In the genomic region with DNA sequence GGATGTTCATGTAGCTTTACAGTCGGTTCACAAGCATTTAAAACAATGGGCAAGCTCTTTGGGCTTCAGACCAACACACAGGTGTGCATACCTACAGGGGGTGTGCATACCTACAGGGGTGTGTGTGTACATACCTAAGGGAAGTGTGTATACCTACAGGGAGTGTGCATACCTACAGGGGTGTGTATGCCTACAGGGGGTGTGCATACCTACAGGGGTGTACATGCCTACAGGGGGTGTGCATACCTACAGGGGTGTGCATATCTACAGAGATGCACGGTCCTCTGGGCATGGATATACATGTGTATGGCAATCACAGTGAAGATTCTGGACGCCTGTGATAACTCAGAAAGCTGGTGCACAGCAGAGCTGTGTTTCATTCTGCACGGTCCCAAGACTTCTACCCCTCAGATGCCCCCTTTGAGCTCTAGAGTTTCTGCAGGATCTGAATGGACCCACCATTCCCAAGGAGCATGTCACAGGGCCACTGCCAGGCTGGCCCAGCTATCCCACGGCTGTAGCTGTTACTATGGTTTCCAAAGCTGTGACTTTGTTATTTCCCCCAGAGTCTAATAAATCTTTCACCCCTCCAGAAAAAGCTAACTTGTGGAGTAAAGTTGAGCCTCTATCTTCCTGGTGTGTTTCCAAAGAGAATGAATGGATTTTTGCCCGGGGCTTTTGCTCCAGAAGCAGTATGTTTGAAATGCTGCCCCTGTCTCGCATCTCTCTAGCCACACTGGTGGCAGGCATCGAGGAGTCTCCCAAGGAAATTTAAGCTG, we compare ENCODE assay signal across 27 mouse cellular contexts. TPM values are rescaled to one million over a fixed set of nuclear protein-coding genes. Genes with fewer than 3 reads are reported as not detected.
DNase-seq lines count a peak whose midpoint lies in the region; ATAC-seq and TF ChIP-seq lines count a peak whose summit lies in the region.
"Had no signal": no experiment of that assay in that cellular context is flagged by ENCODE, and none has a peak within 500 bp of the region (broad histone marks: within the 10 kb centered on the region; RNA-seq: fewer than 3 reads in every experiment).

No protein-coding gene starts in this region.

- no peak overlapping the region for H3K4me3 ChIP-seq in hindbrain, embryonic 15.5 days
- H3K4me3 ChIP-seq in hindbrain, embryonic 11.5 days (ENCODE audit: low read depth, low read length): no peak overlapping the region
- no peak overlapping the region for H3K4me3 ChIP-seq in layer of hippocampus, adult 2 months
- H3K4me3 ChIP-seq in neural tube, embryonic 11.5 days (ENCODE audit: low read depth, low read length): no peak overlapping the region
- H3K4me3 ChIP-seq in stomach, postnatal 0 days (ENCODE audit: low read depth, low read length): no peak overlapping the region
- H3K4me3 ChIP-seq: forebrain, embryonic 10.5 days; heart, embryonic 13.5 days; liver, embryonic 12.5 days had no signal

- DNase-seq in hindbrain, embryonic 11.5 days (ENCODE audit: low spot score): no peak
- no peak for DNase-seq in layer of hippocampus, adult 2 months (ENCODE audit: low spot score in 2 of 2)
- no peak for DNase-seq in layer of hippocampus, adult 8-10 months (ENCODE audit: low spot score in 2 of 2)
- no peak for DNase-seq in neural tube, embryonic 11.5 days (ENCODE audit: low spot score)
- no peak for DNase-seq in neural tube, embryonic 10.5 days (ENCODE audit: extremely low spot score, low spot score)
- DNase-seq in stomach, postnatal 0 days (ENCODE audit: low spot score): no peak
- no peak for DNase-seq in heart, postnatal 4 days
- DNase-seq: adrenal gland, adult 2 months; B cell, adult 2 months; cerebellum, adult 11 months; cerebellum, adult 9-11 months; gastrocnemius, postnatal 25 days; heart, postnatal 36 days; kidney, adult 18-20 months; kidney, postnatal 36 days; lung, adult 18-20 months; lung, postnatal 14 days; thymus, adult 2 months; thymus, postnatal 4 days had no signal

- no peak overlapping the region for H3K9ac ChIP-seq in hindbrain, embryonic 15.5 days
- H3K9ac ChIP-seq in hindbrain, embryonic 11.5 days (ENCODE audit: low read depth, low read length): no peak overlapping the region
- H3K9ac ChIP-seq in neural tube, embryonic 11.5 days (ENCODE audit: low read length): no peak overlapping the region
- H3K9ac ChIP-seq in stomach, postnatal 0 days (ENCODE audit: low read length): no peak overlapping the region
- H3K9ac ChIP-seq: heart, embryonic 13.5 days; liver, embryonic 12.5 days had no signal

- H3K4me2 ChIP-seq in hindbrain, embryonic 15.5 days: no peak overlapping the region
- no peak overlapping the region for H3K4me2 ChIP-seq in hindbrain, embryonic 11.5 days (replicated peaks; ENCODE audit: low read depth, low read length)
- H3K4me2 ChIP-seq in neural tube, embryonic 11.5 days (ENCODE audit: low read depth): no peak overlapping the region
- H3K4me2 ChIP-seq in stomach, postnatal 0 days (replicated peaks; ENCODE audit: low read depth): no peak overlapping the region
- H3K4me2 ChIP-seq: heart, embryonic 13.5 days; liver, embryonic 12.5 days had no signal

- no peaks in the 10 kb centered on the region for H3K36me3 ChIP-seq in hindbrain, embryonic 15.5 days
- H3K36me3 ChIP-seq in hindbrain, embryonic 11.5 days (ENCODE audit: control insufficient read depth, insufficient read depth, low read length): no peaks in the 10 kb centered on the region
- no peaks in the 10 kb centered on the region for H3K36me3 ChIP-seq in neural tube, embryonic 11.5 days (ENCODE audit: control insufficient read depth, insufficient read depth, low read length)
- H3K36me3 ChIP-seq in stomach, postnatal 0 days (ENCODE audit: control insufficient read depth, insufficient read depth, low read length): no peaks in the 10 kb centered on the region
- H3K36me3 ChIP-seq: forebrain, embryonic 10.5 days; G1E; heart, embryonic 13.5 days; liver, embryonic 12.5 days had no signal

- no peaks in the 10 kb centered on the region for H3K27me3 ChIP-seq in hindbrain, embryonic 15.5 days
- no peaks in the 10 kb centered on the region for H3K27me3 ChIP-seq in hindbrain, embryonic 11.5 days (ENCODE audit: control insufficient read depth, insufficient read depth, low read length)
- H3K27me3 ChIP-seq in neural tube, embryonic 11.5 days (ENCODE audit: control insufficient read depth, insufficient read depth, low read length): no peaks in the 10 kb centered on the region
- H3K27me3 ChIP-seq in stomach, postnatal 0 days (ENCODE audit: control insufficient read depth, insufficient read depth, low read length): no peaks in the 10 kb centered on the region
- H3K27me3 ChIP-seq: CH12.LX; liver, embryonic 12.5 days; Patski had no signal

- no peak for TF ChIP-seq EP300 in stomach, postnatal 0 days (optimal IDR thresholded peaks at IDR 0.05)

- no peak overlapping the region for H3K27ac ChIP-seq in hindbrain, embryonic 15.5 days (replicated peaks)
- H3K27ac ChIP-seq in hindbrain, embryonic 11.5 days (ENCODE audit: low read depth, low read length): no peak overlapping the region
- H3K27ac ChIP-seq in layer of hippocampus, adult 2 months: peak overlapping the region; percentile 91; the same call in 1 of the 2 replicates
- no peak overlapping the region for H3K27ac ChIP-seq in neural tube, embryonic 11.5 days (ENCODE audit: low read depth, low read length)
- H3K27ac ChIP-seq in stomach, postnatal 0 days (replicated peaks): no peak overlapping the region
- H3K27ac ChIP-seq: forebrain, embryonic 10.5 days; heart, embryonic 13.5 days; liver, embryonic 12.5 days had no signal

- TF ChIP-seq CTCF in layer of hippocampus, adult 2 months (conservative IDR thresholded peaks at IDR 0.05): no peak
- TF ChIP-seq CTCF in stomach, postnatal 0 days (IDR thresholded peaks at IDR 0.05; ENCODE audit: low read depth): no peak

- no peaks in the 10 kb centered on the region for H3K9me3 ChIP-seq in hindbrain, embryonic 15.5 days
- H3K9me3 ChIP-seq in hindbrain, embryonic 11.5 days (ENCODE audit: control insufficient read depth, low read length): no peaks in the 10 kb centered on the region
- no peaks in the 10 kb centered on the region for H3K9me3 ChIP-seq in neural tube, embryonic 11.5 days (ENCODE audit: control insufficient read depth, low read length)
- H3K9me3 ChIP-seq in stomach, postnatal 0 days (ENCODE audit: control insufficient read depth, low read length): no peaks in the 10 kb centered on the region
- H3K9me3 ChIP-seq: forebrain, embryonic 10.5 days; G1E; heart, embryonic 13.5 days; liver, embryonic 12.5 days had no signal

- peak; percentile 48; the same call in 1 of the 2 replicates for ATAC-seq in hindbrain, embryonic 15.5 days (ENCODE audit: low FRiP score, low read depth)
- ATAC-seq in hindbrain, embryonic 11.5 days (ENCODE audit: low FRiP score): no peak
- peak; percentile 71 for ATAC-seq in neural tube, embryonic 11.5 days (ENCODE audit: insufficient read depth, low FRiP score, low TSS enrichment)
- 0 out of 2 replicates have a peak, but pooled peaks have one; percentile 18 for ATAC-seq in stomach, postnatal 0 days (ENCODE audit: low FRiP score, low TSS enrichment)
- ATAC-seq: inflammation-experienced regulatory T-cells, adult 6 months; liver, embryonic 12.5 days; Patski had no signal

- H3K4me1 ChIP-seq in hindbrain, embryonic 15.5 days (replicated peaks): peaks cover 8% of the 10 kb centered on the region; the same call in 1 of the 2 replicates
- no peaks in the 10 kb centered on the region for H3K4me1 ChIP-seq in hindbrain, embryonic 11.5 days (replicated peaks; ENCODE audit: control insufficient read depth, insufficient read depth, low read length)
- H3K4me1 ChIP-seq in neural tube, embryonic 11.5 days (ENCODE audit: control insufficient read depth, insufficient read depth, low read length): 0 out of 2 replicates have a peak, but pooled peaks cover 3% of the 10 kb centered on the region
- no peaks in the 10 kb centered on the region for H3K4me1 ChIP-seq in stomach, postnatal 0 days (replicated peaks; ENCODE audit: control insufficient read depth, insufficient read depth)
- H3K4me1 ChIP-seq: forebrain, embryonic 10.5 days; liver, embryonic 12.5 days had no signal

- WGBS in hindbrain, embryonic 15.5 days: 51% methylated on average over 8 of the region's 8 CpGs
- 68% methylated on average over 8 of the region's 8 CpGs for WGBS in hindbrain, embryonic 11.5 days
- WGBS in neural tube, embryonic 11.5 days: 57% methylated on average over 8 of the region's 8 CpGs
- 51% methylated on average over 8 of the region's 8 CpGs for WGBS in stomach, postnatal 0 days

RNA-seq across cellular contexts. Expression of a gene that starts 22.4 kb away (rescaled TPM):
- 93.2 and 94.7 TPM in 2 replicates for polyA plus RNA-seq in hindbrain, embryonic 15.5 days (2015; fragmentation: Nextera tagmentation; extraction: Ambion mirVana)
- 56.7 and 57.3 TPM in 2 replicates for polyA plus RNA-seq in hindbrain, embryonic 11.5 days (2014; fragmentation: Nextera tagmentation; extraction: Ambion mirVana)
- 100 to 1,000 TPM; 177 to 193 TPM for total RNA-seq in layer of hippocampus, adult 2 months (2021)
- 100 to 1,000 TPM; 143 to 198 (median 175) TPM for total RNA-seq in layer of hippocampus, adult 8-10 months (2022)
- polyA plus RNA-seq in neural tube, embryonic 11.5 days (2014; fragmentation: Nextera tagmentation; extraction: Ambion mirVana): 52.9 and 59.1 TPM in 2 replicates
- 33.4 and 33.9 TPM in 2 replicates for polyA plus RNA-seq in stomach, postnatal 0 days (2015; fragmentation: Nextera tagmentation; extraction: Ambion mirVana)
- 100 to 1,000 TPM; 143 to 152 TPM for total RNA-seq in heart, postnatal 4 days (2021)
- total RNA-seq: G1E had no signal
- polyA plus RNA-seq: G1E had no signal
